Mouse (Mus musculus) limb, embryonic 13.5 days (tissue): ENCODE results near the gene Plekhg5. TPM values are rescaled to one million over a fixed set of nuclear protein-coding genes. Genes with fewer than 3 reads are reported as not detected.
"Not testable (repeated sequence)": the region's sequence is repeated elsewhere in the genome, so short reads cannot be mapped to it uniquely, and the experiment has no call there.

Experiments
- ATAC-seq: fragments of 200-750 bp; cut with Nextera tagmentation; 2 replicates; pipeline ENCODE4 v1.8.0; 2017; ENCODE audit warnings: low read depth, moderate number of reproducible peaks, moderate TSS enrichment; ENCODE audit not compliant: low FRiP score
- H3K27ac ChIP-seq: fragments of 300-500 bp; sonication (generic); 2 replicates; pipeline ENCODE4 v1.5.1; 2015; ENCODE audit warnings: inconsistent platforms, mild to moderate bottlenecking, moderate library complexity
- H3K27me3 ChIP-seq: fragments of 300-500 bp; sonication (generic); 2 replicates; pipeline ENCODE4 v1.6.1; 2015; ENCODE audit warnings: mild to moderate bottlenecking, inconsistent platforms
- H3K36me3 ChIP-seq: fragments of 300-500 bp; sonication (generic); 2 replicates; pipeline ENCODE4 v1.6.1; 2015; ENCODE audit warnings: inconsistent platforms, mild to moderate bottlenecking, moderate library complexity
- H3K4me1 ChIP-seq: fragments of 300-500 bp; sonication (generic); 2 replicates; pipeline ENCODE4 v1.6.1; 2015; ENCODE audit warnings: inconsistent platforms
- H3K4me2 ChIP-seq: fragments of 300-500 bp; sonication (generic); replicated peaks from 2 replicates; pipeline ENCODE4 v1.6.1; 2015; ENCODE audit warnings: inconsistent platforms, mild to moderate bottlenecking, moderate library complexity
- H3K4me3 ChIP-seq: fragments of 300-500 bp; sonication (generic); 2 replicates; pipeline ENCODE4 v1.5.1; 2015; ENCODE audit warnings: moderate library complexity, mild to moderate bottlenecking, inconsistent platforms
- H3K9ac ChIP-seq: fragments of 300-500 bp; sonication (generic); 2 replicates; pipeline ENCODE4 v1.6.1; 2015; ENCODE audit warnings: mild to moderate bottlenecking, inconsistent platforms
- H3K9me3 ChIP-seq: fragments of 300-500 bp; sonication (generic); 2 replicates; pipeline ENCODE4 v1.6.1; 2016; ENCODE audit warnings: inconsistent platforms
- WGBS: fragments of 180-500 bp; shearing (Covaris S2); methylation state at CpG from one replicate; pipeline ENCODE4 v1.1.7; 2015; 5-methylcytosine and 5-hydroxymethylcytosine counted together
- polyA plus RNA-seq: library from polyadenylated mRNA; unstranded; fragments of >200 nt; fragmentation: Nextera tagmentation; extraction: Ambion mirVana; gene quantifications from 2 replicates; pipeline ENCODE4 v1.2.1, GENCODE M21; 2015

Gene Plekhg5
- 17.3 TPM in 2 replicates for polyA plus RNA-seq

- Histone ChIP-seq H3K9ac (no peak within 1 kb of the TSS), H3K4me2 (no peak within 1 kb of the TSS), H3K36me3 (no peaks in the 10 kb centered on the region), H3K4me3 (no peak within 1 kb of the TSS), H3K27ac (no peak within 1 kb of the TSS), H3K9me3 (no peaks in the 10 kb centered on the region), H3K27me3 (no peaks in the 10 kb centered on the region), H3K4me1 (peaks cover 18% of the 10 kb centered on the region)
- ATAC-seq = 0 out of 2 replicates have a peak, but pooled peaks have one; percentile 17
- 65% methylated on average over 10 of the region's 10 CpGs for WGBS
Observed at GRCm38 (mm10) chr4:152072121-152072601, at the start of gene Plekhg5. Gene Plekhg5, plus strand, starts transcription at chr4:152072498.

GRCm38 (mm10) chr4:152022506-152022905, 49.8 kb upstream of the Plekhg5 start:
- WGBS = 90% methylated on average over 8 of the region's 8 CpGs
- Histone ChIP-seq H3K4me3 (no peak overlapping the region), H3K36me3 (peaks cover 79% of the 10 kb centered on the region)

GRCm38 (mm10) chr4:152024525-152024924, 47.8 kb upstream of the Plekhg5 start:
- Histone ChIP-seq H3K4me1 (peaks cover 36% of the 10 kb centered on the region), H3K9me3 (no peaks in the 10 kb centered on the region), H3K36me3 (peaks cover 60% of the 10 kb centered on the region), H3K27me3 (no peaks in the 10 kb centered on the region), H3K4me2 (no peak overlapping the region; the same call in 1 of the 2 replicates), H3K4me3 (no peak overlapping the region), H3K9ac (peak overlapping the region; percentile 84), H3K27ac (no peak overlapping the region)
- no peak for ATAC-seq
- WGBS = 89% methylated on average over 11 of the region's 11 CpGs

More at GRCm38 (mm10) chr4:152022506-152022905, 49.8 kb upstream of the Plekhg5 start:
- ATAC-seq = no peak
- Histone ChIP-seq H3K27ac (no peak overlapping the region), H3K9me3 (no peaks in the 10 kb centered on the region), H3K4me1 (peaks cover 25% of the 10 kb centered on the region), H3K9ac (0 out of 2 replicates have a peak overlapping the region, but pooled peaks have one; percentile 20), H3K27me3 (no peaks in the 10 kb centered on the region), H3K4me2 (no peak overlapping the region)

GRCm38 (mm10) chr4:152026751-152027508, 45.4 kb upstream of the Plekhg5 start:
- Histone ChIP-seq H3K4me2 (peak overlapping the region; percentile 98), H3K4me3 (peak overlapping the region; percentile 81), H3K9me3 (no peaks in the 10 kb centered on the region), H3K36me3 (peaks cover 36% of the 10 kb centered on the region), H3K4me1 (peaks cover 42% of the 10 kb centered on the region), H3K27me3 (peaks cover 3% of the 10 kb centered on the region; the same call in 1 of the 2 replicates), H3K27ac (peak overlapping the region; percentile 44; the same call in 1 of the 2 replicates), H3K9ac (peak overlapping the region; percentile 84)
- WGBS = 3% methylated on average over 41 of the region's 41 CpGs
- peak; percentile 29 for ATAC-seq

DNA sequence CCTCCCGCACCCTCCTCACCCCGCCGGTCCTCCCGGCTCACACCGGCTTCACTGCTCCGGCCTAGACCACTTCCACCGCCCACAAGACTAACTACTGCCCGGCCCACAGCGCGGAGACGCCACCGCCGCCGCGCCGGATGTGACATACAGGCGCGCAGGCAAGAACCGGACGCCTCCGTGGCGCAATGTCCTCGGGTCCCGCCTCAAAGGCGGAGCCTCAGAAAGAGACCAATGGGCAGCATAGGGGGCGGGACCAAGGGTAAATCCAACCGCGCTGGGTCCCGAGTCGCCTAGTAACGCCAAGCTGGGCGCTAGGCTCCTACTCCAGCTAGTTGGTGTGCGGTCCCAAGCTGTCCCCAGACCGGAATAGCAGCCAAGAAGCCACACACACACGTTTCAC, 44.8 kb upstream of the Plekhg5 start, which contains the start of gene Zbtb48:
Gene Zbtb48 (minus strand): TSS at position 148 of the 400 bp plus-strand sequence.
- H3K4me3 ChIP-seq = peak within 1 kb of the TSS; percentile 81
- H3K27me3 ChIP-seq = peaks cover 7% of the 10 kb centered on the region; the same call in 1 of the 2 replicates
- peaks cover 42% of the 10 kb centered on the region for H3K4me1 ChIP-seq
- H3K9me3 ChIP-seq = no peaks in the 10 kb centered on the region
- ATAC-seq = peak; percentile 99
- peak within 1 kb of the TSS; percentile 98 for H3K4me2 ChIP-seq
- H3K27ac ChIP-seq = peak within 1 kb of the TSS; percentile 44; the same call in 1 of the 2 replicates
- H3K36me3 ChIP-seq = peaks cover 30% of the 10 kb centered on the region
- H3K9ac ChIP-seq = peak within 1 kb of the TSS; percentile 84
- WGBS = under 1% methylated on average over 35 of the region's 35 CpGs

- WGBS = 63% methylated on average over 15 of the region's 15 CpGs
- H3K36me3 ChIP-seq = peaks cover 21% of the 10 kb centered on the region
- no peak for ATAC-seq
- no peak overlapping the region for H3K27ac ChIP-seq
- peak overlapping the region; percentile 81 for H3K4me3 ChIP-seq
- peaks cover 7% of the 10 kb centered on the region; the same call in 1 of the 2 replicates for H3K27me3 ChIP-seq
- H3K4me1 ChIP-seq = peaks cover 42% of the 10 kb centered on the region
- H3K9ac ChIP-seq = peak overlapping the region; percentile 73
- H3K9me3 ChIP-seq = no peaks in the 10 kb centered on the region
- H3K4me2 ChIP-seq = peak overlapping the region; percentile 98
Observed at GRCm38 (mm10) chr4:152028456-152028855, 43.8 kb upstream of the Plekhg5 start.

- no peak overlapping the region; the same call in 1 of the 2 replicates for H3K4me2 ChIP-seq
- 50% methylated on average over 5 of the region's 5 CpGs for WGBS
- H3K36me3 ChIP-seq = peaks cover 16% of the 10 kb centered on the region
- peaks cover 7% of the 10 kb centered on the region; the same call in 1 of the 2 replicates for H3K27me3 ChIP-seq
- ATAC-seq = no peak
- H3K27ac ChIP-seq = no peak overlapping the region
- no peaks in the 10 kb centered on the region for H3K9me3 ChIP-seq
- H3K4me3 ChIP-seq = no peak overlapping the region
- H3K9ac ChIP-seq = no peak overlapping the region
- peaks cover 42% of the 10 kb centered on the region for H3K4me1 ChIP-seq
Observed at GRCm38 (mm10) chr4:152029087-152029486, 43.2 kb upstream of the Plekhg5 start.

DNA sequence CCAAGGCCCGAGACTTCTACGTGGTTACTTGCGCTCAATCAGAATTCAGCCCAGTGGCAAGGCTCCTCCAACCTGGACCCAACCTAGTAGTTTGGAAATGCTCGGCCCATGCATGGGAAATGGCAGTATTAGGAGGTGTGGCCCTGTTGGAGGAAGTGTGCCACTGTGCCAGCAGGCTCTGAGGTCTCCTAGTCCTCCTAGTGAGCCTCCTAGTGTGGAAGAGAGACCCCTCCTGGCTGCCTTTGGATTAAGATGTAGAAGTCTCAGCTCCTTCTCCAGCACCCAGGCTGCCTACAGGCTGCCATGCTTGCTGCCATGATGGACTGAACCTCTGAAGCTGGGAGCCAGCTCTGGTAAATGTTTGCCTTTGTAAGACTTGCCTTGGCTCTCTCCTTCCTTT, 42.3 kb upstream of the Plekhg5 start:
- ATAC-seq = no peak
- WGBS = 77% methylated on average over 4 of the region's 4 CpGs
- Histone ChIP-seq H3K9me3 (no peaks in the 10 kb centered on the region), H3K27me3 (peaks cover 7% of the 10 kb centered on the region; the same call in 1 of the 2 replicates), H3K9ac (0 out of 2 replicates have a peak overlapping the region, but pooled peaks have one; percentile 5), H3K36me3 (peaks cover 6% of the 10 kb centered on the region), H3K4me1 (peaks cover 37% of the 10 kb centered on the region), H3K4me3 (no peak overlapping the region; the same call in 1 of the 2 replicates), H3K27ac (no peak overlapping the region), H3K4me2 (no peak overlapping the region)

- 88% methylated on average over 13 of the region's 13 CpGs for WGBS
- Histone ChIP-seq H3K36me3 (no peaks in the 10 kb centered on the region), H3K4me3 (no peak overlapping the region), H3K4me1 (peaks cover 15% of the 10 kb centered on the region), H3K9ac (no peak overlapping the region), H3K4me2 (no peak overlapping the region), H3K27me3 (peaks cover 7% of the 10 kb centered on the region; the same call in 1 of the 2 replicates), H3K9me3 (no peaks in the 10 kb centered on the region), H3K27ac (no peak overlapping the region)
- no peak for ATAC-seq
Observed at GRCm38 (mm10) chr4:152032922-152033321, 39.4 kb upstream of the Plekhg5 start.

DNA sequence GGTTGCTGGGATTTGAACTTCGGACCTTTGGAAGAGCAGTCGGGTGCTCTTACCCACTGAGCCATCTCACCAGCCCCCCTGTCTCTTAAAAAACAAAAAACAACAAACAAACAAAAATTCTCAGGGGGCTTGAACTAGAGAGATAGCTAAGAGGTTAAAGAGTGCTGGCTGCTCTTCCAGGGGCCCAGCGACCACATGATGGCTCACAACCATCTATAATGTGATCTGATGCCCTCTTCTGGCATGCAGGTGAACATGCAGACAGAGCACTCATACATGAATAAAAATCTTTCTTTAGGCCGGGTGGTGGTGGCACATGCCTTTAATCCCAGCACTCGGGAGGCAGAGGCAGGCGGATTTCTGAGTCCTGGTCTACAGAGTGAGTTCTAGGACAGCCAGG, 35.8 kb upstream of the Plekhg5 start:
- 85% methylated on average over 6 of the region's 6 CpGs for WGBS
- H3K4me3 ChIP-seq, ATAC-seq, H3K4me2 ChIP-seq, H3K9ac ChIP-seq, H3K27ac ChIP-seq, H3K9me3 ChIP-seq, H3K27me3 ChIP-seq, H3K36me3 ChIP-seq: not testable (repeated sequence)
- H3K4me1 ChIP-seq = peaks cover 21% of the 10 kb centered on the region

- Histone ChIP-seq H3K36me3 (peaks cover 26% of the 10 kb centered on the region), H3K9me3 (no peaks in the 10 kb centered on the region), H3K4me3 (peak within 1 kb of the TSS; percentile 100), H3K9ac (peak within 1 kb of the TSS; percentile 95), H3K27ac (no peak within 1 kb of the TSS), H3K4me1 (peaks cover 21% of the 10 kb centered on the region), H3K27me3 (no peaks in the 10 kb centered on the region), H3K4me2 (peak within 1 kb of the TSS; percentile 99)
- WGBS = 42% methylated on average over 10 of the region's 10 CpGs
- ATAC-seq = peak; percentile 45; the same call in 1 of the 2 replicates
Observed at GRCm38 (mm10) chr4:152038225-152038984, 33.9 kb upstream of the Plekhg5 start, which contains the start of gene Tas1r1. Gene Tas1r1, minus strand, starts transcription at chr4:152038568.
